41 mouse cellular contexts compared by ENCODE assay signal in genomic region chr11:120418592-120418991, GRCm38 (mm10). TPM values are rescaled to one million over a fixed set of nuclear protein-coding genes. Genes with fewer than 3 reads are reported as not detected.
"Had no signal": no experiment of that assay in that cellular context is flagged by ENCODE, and none has a peak within 500 bp of the region (broad histone marks: within the 10 kb centered on the region; RNA-seq: fewer than 3 reads in every experiment).

No protein-coding gene starts in this region.

- H3K27ac ChIP-seq: limb, embryonic 10.5 days; limb, embryonic 12.5 days; limb, embryonic 13.5 days; limb, embryonic 15.5 days; liver, embryonic 12.5 days; liver, embryonic 13.5 days; liver, embryonic 14.5 days; liver, embryonic 15.5 days; lung, embryonic 15.5 days; macrophage; midbrain, embryonic 10.5 days; midbrain, embryonic 12.5 days; midbrain, embryonic 13.5 days; midbrain, embryonic 15.5 days had no signal

- H3K4me3 ChIP-seq: limb, embryonic 10.5 days; limb, embryonic 12.5 days; limb, embryonic 13.5 days; limb, embryonic 15.5 days; liver, embryonic 12.5 days; liver, embryonic 13.5 days; liver, embryonic 15.5 days; lung, embryonic 15.5 days; megakaryocyte, embryonic 14.5 days; midbrain, embryonic 10.5 days; midbrain, embryonic 12.5 days; midbrain, embryonic 13.5 days; midbrain, embryonic 15.5 days; myocyte had no signal

- H3K27me3 ChIP-seq: limb, embryonic 12.5 days; limb, embryonic 13.5 days; limb, embryonic 15.5 days; liver, embryonic 12.5 days; liver, embryonic 13.5 days; liver, embryonic 15.5 days; lung, embryonic 15.5 days; megakaryocyte, embryonic 14.5 days; midbrain, embryonic 12.5 days; midbrain, embryonic 13.5 days; midbrain, embryonic 15.5 days had no signal

- H3K4me1 ChIP-seq: liver, embryonic 13.5 days; lung, embryonic 15.5 days; midbrain, embryonic 10.5 days; midbrain, embryonic 12.5 days; midbrain, embryonic 13.5 days; midbrain, embryonic 15.5 days had no signal

- H3K4me2 ChIP-seq: limb, embryonic 12.5 days; limb, embryonic 13.5 days; limb, embryonic 15.5 days; liver, embryonic 11.5 days; liver, embryonic 12.5 days; liver, embryonic 13.5 days; liver, embryonic 15.5 days; lung, embryonic 14.5 days; lung, embryonic 15.5 days; midbrain, embryonic 11.5 days; midbrain, embryonic 12.5 days; midbrain, embryonic 13.5 days; midbrain, embryonic 15.5 days had no signal

- ATAC-seq: liver, embryonic 12.5 days; liver, postnatal 0 days; lung, postnatal 0 days; midbrain, embryonic 13.5 days; midbrain, embryonic 15.5 days; midbrain, embryonic 16.5 days had no signal

- DNase-seq: left cerebral cortex, postnatal 4 days; liver; liver, embryonic 13.5 days; liver, postnatal 0 days; lung, adult 18-20 months; lung, adult 2 months; lung, embryonic 14.5 days; lung, postnatal 10 days; lung, postnatal 14 days; lung, postnatal 36 days; lung, postnatal 4 days; midbrain, embryonic 14.5 days had no signal

- H3K9ac ChIP-seq: limb, embryonic 12.5 days; limb, embryonic 13.5 days; limb, embryonic 15.5 days; liver, embryonic 12.5 days; liver, embryonic 13.5 days; liver, embryonic 14.5 days; liver, embryonic 15.5 days; liver, postnatal 0 days; lung, embryonic 14.5 days; lung, embryonic 15.5 days; midbrain, embryonic 12.5 days; midbrain, embryonic 13.5 days; midbrain, embryonic 15.5 days had no signal

- H3K9me3 ChIP-seq: limb, embryonic 10.5 days; limb, embryonic 12.5 days; limb, embryonic 13.5 days; limb, embryonic 15.5 days; liver, embryonic 12.5 days; liver, embryonic 13.5 days; liver, embryonic 15.5 days; lung, embryonic 15.5 days; megakaryocyte, embryonic 14.5 days; midbrain, embryonic 10.5 days; midbrain, embryonic 12.5 days; midbrain, embryonic 13.5 days; midbrain, embryonic 15.5 days had no signal

RNA-seq across cellular contexts. Expression of gene Tspan10, which starts 23.9 kb away (rescaled TPM):
- total RNA-seq: left cerebral cortex, postnatal 10 days; liver, adult 2 months; megakaryocyte progenitor cell, adult 5-6 weeks; megakaryocyte-erythroid progenitor cell, adult 5-6 weeks; monocyte, adult 5-6 weeks had no signal
- polyA plus RNA-seq: limb, embryonic 10.5 days; limb, embryonic 11.5 days; limb, embryonic 12.5 days; limb, embryonic 13.5 days; liver, embryonic 12.5 days; liver, embryonic 13.5 days; liver, embryonic 14.5 days; liver, embryonic 15.5 days; liver, embryonic 16.5 days; liver, postnatal 0 days; lung, embryonic 14.5 days; lung, embryonic 15.5 days; lung, embryonic 16.5 days; lung, postnatal 0 days; midbrain, embryonic 11.5 days; midbrain, embryonic 12.5 days; midbrain, embryonic 13.5 days; midbrain, embryonic 14.5 days; midbrain, embryonic 15.5 days; midbrain, embryonic 16.5 days; midbrain, postnatal 0 days; myocyte; neural tube, embryonic 11.5 days had no signal

RNA-seq across cellular contexts. Expression of gene Pde6g, which starts 34.7 kb away (rescaled TPM):
- total RNA-seq: midbrain, postnatal 0 days; monocyte, adult 5-6 weeks had no signal
- polyA plus RNA-seq: limb, embryonic 10.5 days; limb, embryonic 12.5 days; lung, postnatal 0 days; macrophage; midbrain, embryonic 12.5 days; midbrain, embryonic 14.5 days; neural tube, embryonic 11.5 days had no signal
